Mouse (Mus musculus): ENCODE measurements around the gene Pnpla1. TPM values are rescaled to one million over a fixed set of nuclear protein-coding genes. Genes with fewer than 3 reads are reported as not detected.

The Pnpla1 gene
- polyA plus RNA-seq, 1 experiment from 2014 or later: not detected

DNA sequence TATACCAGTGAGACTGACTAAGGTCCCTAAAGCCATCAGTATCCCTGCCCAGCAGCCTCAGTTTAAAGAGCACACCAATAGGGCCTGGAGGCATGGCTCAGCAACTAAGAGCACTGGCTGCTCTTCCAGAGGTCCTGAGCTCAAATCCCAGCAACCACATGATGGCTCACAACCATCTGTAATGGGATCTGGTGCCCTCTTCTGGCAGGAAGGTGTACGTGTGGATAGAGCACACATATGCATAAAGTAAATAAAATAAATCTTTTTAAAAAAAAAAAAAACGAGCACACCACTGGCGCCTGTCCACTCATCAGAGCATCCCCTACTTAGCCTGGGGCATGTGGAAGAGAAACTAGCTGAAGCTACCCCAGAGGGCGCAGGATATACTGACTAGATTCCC, 43.3 kb downstream of the Pnpla1 start:
- WGBS: 69% methylated on average over 4 of the region's 4 CpGs
- no peaks in the 10 kb centered on the region for H3K27me3 ChIP-seq (ENCODE audit: control insufficient read depth, insufficient read depth, low read length)
- no peaks in the 10 kb centered on the region for H3K36me3 ChIP-seq (ENCODE audit: control insufficient read depth, insufficient read depth, low read length)
- no peak overlapping the region for H3K4me2 ChIP-seq (ENCODE audit: low read depth)
- no peaks in the 10 kb centered on the region for H3K4me1 ChIP-seq (ENCODE audit: control insufficient read depth, insufficient read depth, low read length)
- no peaks in the 10 kb centered on the region for H3K9me3 ChIP-seq (ENCODE audit: control insufficient read depth, low read length)
- DNase-seq (ENCODE audit: low spot score) (no peak), ATAC-seq (ENCODE audit: insufficient read depth, low FRiP score, low TSS enrichment) (no peak)
- H3K4me3 ChIP-seq (ENCODE audit: low read depth, low read length): no peak overlapping the region
- H3K27ac ChIP-seq (ENCODE audit: low read depth, low read length): no peak overlapping the region
- H3K9ac ChIP-seq (ENCODE audit: low read length): no peak overlapping the region

DNA sequence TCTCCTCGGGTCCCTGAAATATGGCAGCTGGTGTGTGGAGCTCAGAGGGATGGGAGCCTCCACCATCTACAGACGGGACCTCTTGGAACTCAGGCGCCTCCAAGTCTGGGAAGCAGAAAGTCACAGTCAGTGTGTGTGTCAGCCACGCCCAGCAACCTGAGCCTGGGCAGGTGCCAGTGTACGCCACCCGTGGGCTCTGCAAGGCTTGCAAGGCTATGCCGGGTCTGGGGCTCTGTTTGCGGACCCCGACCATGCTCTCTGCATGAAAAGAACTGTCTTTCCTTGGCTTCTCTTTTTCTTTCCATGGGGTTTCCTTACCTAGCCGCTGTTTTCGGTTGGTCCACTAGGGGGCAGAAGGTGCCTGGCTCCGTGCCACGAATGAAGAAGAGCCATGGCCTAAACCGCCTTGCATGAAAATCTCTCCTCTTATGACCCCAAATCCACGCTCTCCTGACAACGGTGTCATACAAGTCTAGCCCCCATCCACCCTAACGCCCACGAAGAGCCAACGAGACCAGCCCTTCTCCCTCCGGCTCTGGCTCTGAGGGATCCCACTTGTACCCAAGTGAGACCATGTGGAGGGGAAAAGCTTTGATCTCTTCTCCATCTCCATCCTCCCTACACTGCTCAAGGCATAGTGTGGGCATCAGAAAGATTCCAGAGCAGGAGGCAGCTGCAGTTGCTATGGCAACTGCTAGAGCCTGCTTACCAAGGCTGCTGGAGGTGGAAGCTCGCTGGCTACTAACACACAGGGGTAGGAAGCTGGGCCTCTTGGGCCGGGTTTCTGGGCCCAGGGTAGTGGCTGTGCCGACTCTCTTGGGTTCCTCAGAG, 46.5 kb downstream of the Pnpla1 start:
- Histone ChIP-seq H3K4me1 (ENCODE audit: control insufficient read depth, insufficient read depth, low read length) (no peaks in the 10 kb centered on the region), H3K9ac (ENCODE audit: low read length) (peak overlapping the region; percentile 37; the same call in 1 of the 2 replicates), H3K27ac (ENCODE audit: low read depth, low read length) (no peak overlapping the region), H3K9me3 (ENCODE audit: control insufficient read depth, low read length) (no peaks in the 10 kb centered on the region), H3K4me2 (ENCODE audit: low read depth) (no peak overlapping the region), H3K36me3 (ENCODE audit: control insufficient read depth, insufficient read depth, low read length) (no peaks in the 10 kb centered on the region), H3K27me3 (ENCODE audit: control insufficient read depth, insufficient read depth, low read length) (0 out of 2 replicates have a peak, but pooled peaks cover 4% of the 10 kb centered on the region), H3K4me3 (ENCODE audit: low read depth, low read length) (no peak overlapping the region)
- ATAC-seq (ENCODE audit: insufficient read depth, low FRiP score, low TSS enrichment): no peak
- peak; percentile 83 for DNase-seq (ENCODE audit: low spot score)
- WGBS: 37% methylated on average over 23 of the region's 23 CpGs

DNA sequence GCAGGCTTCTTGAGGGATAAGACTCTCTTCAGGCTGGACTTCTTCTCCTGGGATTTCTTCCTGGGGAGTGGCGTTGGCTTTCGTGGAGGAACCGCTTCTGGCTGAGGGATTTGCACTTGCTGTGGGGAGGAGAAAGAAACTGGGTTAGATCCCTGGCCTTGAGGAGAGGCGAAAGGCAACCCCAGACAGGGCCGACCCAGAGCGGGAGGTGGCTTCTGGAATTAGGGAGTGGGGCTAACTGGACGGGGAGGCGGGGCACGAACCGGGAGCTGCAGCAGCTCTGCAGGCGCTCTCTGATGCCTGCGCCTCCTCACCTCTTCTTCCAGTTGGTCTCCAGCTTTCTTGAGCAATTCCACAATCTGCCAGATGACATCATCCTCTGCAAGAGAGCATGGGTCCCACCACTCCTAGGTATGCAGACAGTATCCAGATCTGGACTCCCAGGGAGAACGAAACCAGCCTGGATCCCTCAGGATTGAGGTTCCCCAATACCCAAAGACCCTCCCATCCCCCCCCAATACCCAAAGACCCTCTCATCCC, 47.2 kb downstream of the Pnpla1 start:
- no peak overlapping the region for H3K9ac ChIP-seq (ENCODE audit: low read length)
- WGBS: 69% methylated on average over 13 of the region's 13 CpGs

DNA sequence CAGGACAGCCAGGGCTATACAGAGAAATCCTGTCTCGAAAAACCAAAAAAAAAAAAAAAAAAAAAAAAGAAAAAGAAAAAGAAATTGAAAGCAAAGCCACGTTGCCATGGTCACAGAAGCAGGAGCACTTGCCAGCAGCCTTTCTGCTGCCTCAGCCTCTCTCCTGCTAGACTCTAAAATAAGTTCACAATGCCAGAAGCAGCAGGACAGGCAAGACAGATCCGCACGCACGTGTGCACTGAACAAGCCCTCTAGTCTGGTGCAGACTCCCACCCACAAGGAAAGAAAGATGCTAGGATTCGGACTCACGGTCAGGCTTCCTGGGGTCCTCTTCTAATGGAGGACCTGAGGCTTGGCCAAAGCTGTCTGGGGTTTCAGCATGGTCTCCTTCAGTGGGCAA, 49.7 kb downstream of the Pnpla1 start:
- no peaks in the 10 kb centered on the region for H3K4me1 ChIP-seq (ENCODE audit: control insufficient read depth, insufficient read depth, low read length)
- H3K36me3 ChIP-seq (ENCODE audit: control insufficient read depth, insufficient read depth, low read length): no peaks in the 10 kb centered on the region
- no peak overlapping the region for H3K27ac ChIP-seq (ENCODE audit: low read depth, low read length)
- no peak overlapping the region for H3K9ac ChIP-seq (ENCODE audit: low read length)
- no peaks in the 10 kb centered on the region for H3K9me3 ChIP-seq (ENCODE audit: control insufficient read depth, low read length)
- ATAC-seq (ENCODE audit: insufficient read depth, low FRiP score, low TSS enrichment): no peak
- 0 out of 2 replicates have a peak, but pooled peaks cover 6% of the 10 kb centered on the region for H3K27me3 ChIP-seq (ENCODE audit: control insufficient read depth, insufficient read depth, low read length)
- H3K4me2 ChIP-seq (ENCODE audit: low read depth): no peak overlapping the region
- no peak overlapping the region for H3K4me3 ChIP-seq (ENCODE audit: low read depth, low read length)
- 88% methylated on average over 7 of the region's 7 CpGs for WGBS
- no peak for DNase-seq (ENCODE audit: low spot score)

More for the DNA sequence above, 47.2 kb downstream of the Pnpla1 start:
- Histone ChIP-seq H3K27me3 (ENCODE audit: control insufficient read depth, insufficient read depth, low read length) (0 out of 2 replicates have a peak, but pooled peaks cover 6% of the 10 kb centered on the region), H3K9me3 (ENCODE audit: control insufficient read depth, low read length) (no peaks in the 10 kb centered on the region), H3K4me2 (ENCODE audit: low read depth) (no peak overlapping the region), H3K4me1 (ENCODE audit: control insufficient read depth, insufficient read depth, low read length) (no peaks in the 10 kb centered on the region), H3K4me3 (ENCODE audit: low read depth, low read length) (no peak overlapping the region), H3K27ac (ENCODE audit: low read depth, low read length) (no peak overlapping the region), H3K36me3 (ENCODE audit: control insufficient read depth, insufficient read depth, low read length) (no peaks in the 10 kb centered on the region)
- ATAC-seq (ENCODE audit: insufficient read depth, low FRiP score, low TSS enrichment) (no peak), DNase-seq (ENCODE audit: low spot score) (no peak)

DNA sequence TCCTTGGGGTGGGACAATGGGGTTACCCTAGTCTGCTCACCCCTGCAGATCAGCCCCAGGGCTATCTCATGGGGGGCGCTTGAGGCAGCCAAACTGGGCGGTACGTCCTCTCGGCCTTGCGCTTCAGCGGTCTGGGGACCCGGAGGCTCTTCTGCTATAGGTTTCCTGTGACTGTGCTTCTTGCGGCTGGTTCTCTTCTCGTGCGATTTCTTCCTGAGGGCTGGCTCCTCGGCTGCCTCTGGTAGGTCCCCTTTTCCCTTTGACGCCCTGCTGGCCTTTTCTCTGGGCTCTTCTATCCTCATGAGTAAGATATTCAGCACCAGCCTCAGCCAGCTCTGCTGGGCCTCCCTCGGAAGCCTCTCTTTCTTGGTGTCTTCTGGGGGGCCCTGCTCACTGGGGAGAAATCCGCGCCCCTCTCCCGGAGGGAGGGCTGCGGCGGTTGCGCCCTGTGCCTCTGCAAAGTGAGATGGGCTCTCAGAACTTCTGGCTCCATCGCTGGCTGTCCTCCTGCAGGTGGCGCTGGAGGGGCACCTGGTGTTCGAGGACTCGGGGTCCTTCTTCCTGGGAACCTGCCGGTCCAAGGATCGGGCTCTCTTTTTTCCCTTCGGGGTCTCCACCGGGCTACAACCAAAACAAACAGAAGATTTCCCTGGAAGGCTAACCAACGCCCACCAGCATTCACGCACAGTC, 51.2 kb downstream of the Pnpla1 start:
- H3K9ac ChIP-seq (ENCODE audit: low read length): peak overlapping the region; percentile 39
- 7% methylated on average over 28 of the region's 29 CpGs for WGBS
- H3K27me3 ChIP-seq (ENCODE audit: control insufficient read depth, insufficient read depth, low read length): 0 out of 2 replicates have a peak, but pooled peaks cover 6% of the 10 kb centered on the region
- no peaks in the 10 kb centered on the region for H3K36me3 ChIP-seq (ENCODE audit: control insufficient read depth, insufficient read depth, low read length)
- H3K9me3 ChIP-seq (ENCODE audit: control insufficient read depth, low read length): no peaks in the 10 kb centered on the region
- ATAC-seq (ENCODE audit: insufficient read depth, low FRiP score, low TSS enrichment) (no peak), DNase-seq (ENCODE audit: low spot score) (peak; percentile 74)
- no peaks in the 10 kb centered on the region for H3K4me1 ChIP-seq (ENCODE audit: control insufficient read depth, insufficient read depth, low read length)
- peak overlapping the region; percentile 45 for H3K4me2 ChIP-seq (ENCODE audit: low read depth)
- no peak overlapping the region for H3K27ac ChIP-seq (ENCODE audit: low read depth, low read length)
- H3K4me3 ChIP-seq (ENCODE audit: low read depth, low read length): no peak overlapping the region

DNA sequence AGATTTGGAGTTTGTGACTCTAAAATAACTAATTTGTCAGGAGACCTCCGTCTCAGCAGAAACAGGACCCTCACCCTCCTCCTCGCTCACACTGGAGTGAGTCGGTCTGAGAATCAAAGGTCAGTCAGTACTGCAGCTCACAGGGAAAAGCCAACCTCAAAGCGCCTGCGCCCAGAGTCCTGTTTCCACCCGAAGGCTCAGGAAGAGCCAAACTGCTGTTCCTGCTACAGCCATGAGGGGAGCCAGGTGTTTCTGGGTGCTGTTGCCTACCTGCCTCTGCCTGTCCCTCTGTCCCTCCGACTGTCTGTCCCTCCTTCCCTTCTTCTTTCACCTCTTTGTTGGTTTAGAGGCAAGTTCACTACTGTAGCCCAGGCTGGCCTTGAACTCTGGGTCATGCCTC, 51.9 kb downstream of the Pnpla1 start:
- no peak overlapping the region for H3K9ac ChIP-seq (ENCODE audit: low read length)
- 0 out of 2 replicates have a peak, but pooled peaks cover 6% of the 10 kb centered on the region for H3K27me3 ChIP-seq (ENCODE audit: control insufficient read depth, insufficient read depth, low read length)
- no peaks in the 10 kb centered on the region for H3K4me1 ChIP-seq (ENCODE audit: control insufficient read depth, insufficient read depth, low read length)
- no peak for ATAC-seq (ENCODE audit: insufficient read depth, low FRiP score, low TSS enrichment)
- WGBS: 17% methylated on average over 7 of the region's 7 CpGs
- no peak overlapping the region for H3K27ac ChIP-seq (ENCODE audit: low read depth, low read length)
- DNase-seq (ENCODE audit: low spot score): no peak
- H3K36me3 ChIP-seq (ENCODE audit: control insufficient read depth, insufficient read depth, low read length): no peaks in the 10 kb centered on the region
- H3K4me2 ChIP-seq (ENCODE audit: low read depth): no peak overlapping the region
- no peak overlapping the region for H3K4me3 ChIP-seq (ENCODE audit: low read depth, low read length)
- H3K9me3 ChIP-seq (ENCODE audit: control insufficient read depth, low read length): no peaks in the 10 kb centered on the region

DNA sequence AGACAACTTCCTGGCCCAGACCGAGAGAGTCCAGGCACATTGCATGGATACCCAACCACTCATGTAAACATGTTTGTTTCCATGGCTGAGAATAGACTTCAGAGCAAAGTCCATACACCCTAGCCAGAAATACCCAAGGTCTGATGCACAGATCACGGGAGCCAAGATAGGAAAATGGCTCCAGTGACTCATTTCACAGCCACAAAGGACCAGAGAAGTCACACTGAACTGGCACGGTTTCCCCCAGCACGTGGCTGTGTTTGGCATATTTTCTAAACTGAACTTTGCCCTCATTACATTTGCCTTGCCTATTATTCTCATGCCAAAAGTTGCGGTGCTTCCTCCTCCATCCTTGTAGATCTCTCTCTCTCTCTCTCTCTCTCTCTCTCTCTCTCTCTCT, 55.0 kb downstream of the Pnpla1 start:
- H3K4me1 ChIP-seq (ENCODE audit: control insufficient read depth, insufficient read depth, low read length): no peaks in the 10 kb centered on the region

DNA sequence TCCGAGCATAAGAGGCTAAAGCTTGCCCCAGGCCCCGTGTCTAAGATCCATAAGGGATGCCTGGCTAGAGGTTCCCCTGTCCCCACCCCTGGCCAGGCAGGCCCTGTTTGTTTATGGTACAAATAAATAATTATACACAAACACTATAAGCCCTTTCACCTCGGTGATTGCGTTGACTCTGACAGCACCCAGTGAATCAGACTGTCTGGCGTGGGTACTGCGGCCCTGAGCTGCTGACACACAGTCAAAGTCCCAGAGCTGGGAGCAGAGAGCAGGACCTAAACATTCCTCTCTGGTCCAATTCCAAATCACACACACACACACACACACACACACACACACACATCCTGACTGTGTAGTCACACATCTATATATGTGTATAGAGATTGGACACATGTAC, 55.7 kb downstream of the Pnpla1 start:
- H3K9ac ChIP-seq (ENCODE audit: low read length): no peak overlapping the region

More for the DNA sequence above, 55.0 kb downstream of the Pnpla1 start:
- Histone ChIP-seq H3K27me3 (ENCODE audit: control insufficient read depth, insufficient read depth, low read length) (0 out of 2 replicates have a peak, but pooled peaks cover 6% of the 10 kb centered on the region), H3K9ac (ENCODE audit: low read length) (no peak overlapping the region), H3K4me3 (ENCODE audit: low read depth, low read length) (no peak overlapping the region), H3K4me2 (ENCODE audit: low read depth) (no peak overlapping the region), H3K27ac (ENCODE audit: low read depth, low read length) (no peak overlapping the region), H3K36me3 (ENCODE audit: control insufficient read depth, insufficient read depth, low read length) (no peaks in the 10 kb centered on the region), H3K9me3 (ENCODE audit: control insufficient read depth, low read length) (no peaks in the 10 kb centered on the region)
- 84% methylated on average over 5 of the region's 5 CpGs for WGBS
- DNase-seq (ENCODE audit: low spot score) (no peak), ATAC-seq (ENCODE audit: insufficient read depth, low FRiP score, low TSS enrichment) (no peak)

More for the DNA sequence above, 55.7 kb downstream of the Pnpla1 start:
- Histone ChIP-seq H3K27ac (ENCODE audit: low read depth, low read length) (no peak overlapping the region), H3K4me3 (ENCODE audit: low read depth, low read length) (no peak overlapping the region), H3K27me3 (ENCODE audit: control insufficient read depth, insufficient read depth, low read length) (0 out of 2 replicates have a peak, but pooled peaks cover 6% of the 10 kb centered on the region), H3K36me3 (ENCODE audit: control insufficient read depth, insufficient read depth, low read length) (no peaks in the 10 kb centered on the region), H3K9me3 (ENCODE audit: control insufficient read depth, low read length) (no peaks in the 10 kb centered on the region), H3K4me2 (ENCODE audit: low read depth) (no peak overlapping the region), H3K4me1 (ENCODE audit: control insufficient read depth, insufficient read depth, low read length) (no peaks in the 10 kb centered on the region)
- WGBS: 90% methylated on average over 6 of the region's 6 CpGs
- DNase-seq (ENCODE audit: low spot score) (no peak), ATAC-seq (ENCODE audit: insufficient read depth, low FRiP score, low TSS enrichment) (no peak)
